Mouse (Mus musculus) cerebellum, adult 11-12 months (tissue): ENCODE results near the gene Tnks1bp1.

Experiments used
- DNase-seq: peaks from one replicate; pipeline ENCODE4 v3.0.0; 2022

The Tnks1bp1 gene

GRCm38 (mm10) chr2:85043623-85044022 is 4.2 kb upstream of the Tnks1bp1 start:
- DNase-seq = no peak

- no peak for DNase-seq
These were observed 1.6 kb upstream of the Tnks1bp1 start for GRCm38 (mm10) chr2:85046222-85046621.

GRCm38 (mm10) chr2:85047081-85047480 is 741 bp upstream of the Tnks1bp1 start:
- DNase-seq = peak; percentile 57

- DNase-seq = peak; percentile 82
These were observed 438 bp downstream of the Tnks1bp1 start for GRCm38 (mm10) chr2:85048168-85048751.

- DNase-seq = peak; percentile 52
These were observed 1.5 kb downstream of the Tnks1bp1 start for GRCm38 (mm10) chr2:85049277-85049676.

- peak; percentile 48 for DNase-seq
These were observed 2.3 kb downstream of the Tnks1bp1 start for GRCm38 (mm10) chr2:85050001-85050634.

GRCm38 (mm10) chr2:85050746-85051145 is 2.9 kb downstream of the Tnks1bp1 start:
- peak; percentile 36 for DNase-seq

- no peak for DNase-seq
These were observed 5.5 kb downstream of the Tnks1bp1 start for GRCm38 (mm10) chr2:85053192-85053816.

- DNase-seq = no peak
These were observed 8.9 kb downstream of the Tnks1bp1 start for GRCm38 (mm10) chr2:85056711-85057110.

- no peak for DNase-seq
These were observed 11.9 kb downstream of the Tnks1bp1 start for GRCm38 (mm10) chr2:85059677-85060076.

GRCm38 (mm10) chr2:85060591-85061060 is 12.8 kb downstream of the Tnks1bp1 start:
- no peak for DNase-seq

GRCm38 (mm10) chr2:85061107-85061541 is 13.3 kb downstream of the Tnks1bp1 start:
- no peak for DNase-seq

GRCm38 (mm10) chr2:85065141-85065875 is 17.5 kb downstream of the Tnks1bp1 start:
- DNase-seq = no peak

GRCm38 (mm10) chr2:85066937-85067336 is 19.1 kb downstream of the Tnks1bp1 start:
- DNase-seq = no peak

- DNase-seq = no peak
These were observed 20.2 kb downstream of the Tnks1bp1 start for GRCm38 (mm10) chr2:85067903-85068625.

- DNase-seq = no peak
These were observed 20.8 kb downstream of the Tnks1bp1 start for GRCm38 (mm10) chr2:85068626-85069025.

- no peak for DNase-seq
These were observed 22.3 kb downstream of the Tnks1bp1 start for GRCm38 (mm10) chr2:85070086-85070485.

- no peak for DNase-seq
These were observed 24.1 kb downstream of the Tnks1bp1 start for GRCm38 (mm10) chr2:85071921-85072320.

GRCm38 (mm10) chr2:85073751-85074150 is 25.9 kb downstream of the Tnks1bp1 start:
- no peak for DNase-seq

- no peak for DNase-seq
These were observed 41.2 kb downstream of the Tnks1bp1 start for GRCm38 (mm10) chr2:85088716-85089646.

- DNase-seq = no peak
These were observed 43.5 kb downstream of the Tnks1bp1 start for GRCm38 (mm10) chr2:85091325-85091724.

GRCm38 (mm10) chr2:85093376-85093775 is 45.6 kb downstream of the Tnks1bp1 start:
- DNase-seq = no peak
